Mouse (Mus musculus): Measurements from ENCODE around the gene Nckap5l.

DNA sequence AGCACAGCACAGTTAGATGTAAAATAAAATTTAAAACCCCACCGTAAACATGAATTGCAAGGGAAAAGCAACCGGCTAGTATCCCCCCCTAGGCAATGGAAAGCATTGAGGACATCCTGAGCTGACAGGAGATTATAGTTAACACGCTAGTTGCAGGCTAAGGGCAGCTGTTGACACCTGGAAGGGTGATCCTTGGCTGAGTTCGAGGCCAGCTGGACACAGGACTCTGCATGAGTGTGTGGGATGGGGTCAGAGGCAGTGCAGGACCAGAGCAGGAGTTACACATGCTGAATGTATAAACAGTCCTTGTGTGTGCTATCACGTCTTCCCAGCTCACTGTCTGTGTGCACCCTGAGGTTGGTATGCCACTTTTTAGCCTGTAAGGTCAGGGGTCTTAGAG lies 45.7 kb upstream of the Nckap5l start:
- no peak for TF ChIP-seq ZC3H11A (IDR thresholded peaks at IDR 0.05; ENCODE audit: borderline replicate concordance, low read depth, low read length)
- no peak for TF ChIP-seq MAFK (IDR thresholded peaks at IDR 0.05; ENCODE audit: insufficient read depth, low read depth, low read length)
- no peak for TF ChIP-seq ZNF384 (IDR thresholded peaks at IDR 0.05; ENCODE audit: low read depth, low read length)
- no peak for TF ChIP-seq CHD2 (IDR thresholded peaks at IDR 0.05; ENCODE audit: low read depth, low read length)
- TF ChIP-seq HCFC1 (IDR thresholded peaks at IDR 0.05; ENCODE audit: borderline replicate concordance, insufficient read depth, low read length) = no peak

All from ES-E14 (cell line).